Mouse (Mus musculus): ENCODE results near the gene Nmnat3. TPM values are rescaled to one million over a fixed set of nuclear protein-coding genes. Genes with fewer than 3 reads are reported as not detected.

Gene Nmnat3
- polyA plus RNA-seq, 1 experiment from 2014 or later = 10.0 TPM

DNA sequence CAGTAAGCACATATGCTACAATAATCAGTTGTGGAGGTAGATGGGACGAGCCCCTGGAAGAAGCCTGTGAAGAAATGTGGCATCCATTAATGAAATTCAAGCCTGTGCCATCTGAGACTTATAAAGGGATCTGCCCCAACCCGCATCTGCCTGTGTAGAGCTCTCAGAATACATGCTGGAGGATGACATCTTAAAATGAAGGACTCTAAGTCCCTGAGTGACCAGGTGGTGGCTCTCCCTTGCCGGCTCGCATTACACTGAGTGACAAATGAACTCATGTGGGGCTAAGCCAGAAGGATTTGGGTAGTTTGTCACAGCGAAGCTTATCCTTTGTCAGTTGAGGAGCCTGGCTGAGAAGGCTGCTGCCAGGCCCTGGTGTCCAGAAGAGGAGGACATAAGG is 14.5 kb upstream of the Nmnat3 start:
- Histone ChIP-seq H3K9me3 (ENCODE audit: control insufficient read depth, low read length) (no peaks in the 10 kb centered on the region), H3K27me3 (ENCODE audit: control insufficient read depth, insufficient read depth, low read length) (no peaks in the 10 kb centered on the region), H3K4me2 (ENCODE audit: low read length) (no peak overlapping the region), H3K36me3 (ENCODE audit: control insufficient read depth, insufficient read depth, low read length) (no peaks in the 10 kb centered on the region), H3K27ac (replicated peaks in 1 of 2; ENCODE audit: control insufficient read depth in 1 of 2, insufficient read depth in 1 of 2, low read depth in 2 of 2, low read length in 2 of 2) (no peak overlapping the region), H3K4me3 (ENCODE audit: control insufficient read depth in 1 of 2, insufficient read depth in 1 of 2, low read depth in 1 of 2, low read length in 2 of 2) (no peak overlapping the region), H3K4me1 (ENCODE audit: control insufficient read depth in 2 of 2, insufficient read depth in 2 of 2, low read length in 2 of 2) (no peaks in the 10 kb centered on the region), H3K9ac (ENCODE audit: low read length) (no peak overlapping the region)
- 59% methylated on average over 5 of the region's 5 CpGs for WGBS
- no peak for ATAC-seq (ENCODE audit: insufficient number of reproducible peaks, insufficient read depth, low FRiP score, low read depth)

GRCm38 (mm10) chr9:98275080-98275479 is 12.2 kb upstream of the Nmnat3 start:
- Histone ChIP-seq H3K4me1 (ENCODE audit: control insufficient read depth in 2 of 2, insufficient read depth in 2 of 2, low read length in 2 of 2) (no peaks in the 10 kb centered on the region), H3K9ac (ENCODE audit: low read length) (no peak overlapping the region), H3K36me3 (ENCODE audit: control insufficient read depth, insufficient read depth, low read length) (no peaks in the 10 kb centered on the region), H3K4me3 (ENCODE audit: control insufficient read depth in 1 of 2, insufficient read depth in 1 of 2, low read depth in 1 of 2, low read length in 2 of 2) (no peak overlapping the region), H3K4me2 (ENCODE audit: low read length) (no peak overlapping the region), H3K9me3 (ENCODE audit: control insufficient read depth, low read length) (no peaks in the 10 kb centered on the region), H3K27ac (replicated peaks in 1 of 2; ENCODE audit: control insufficient read depth in 1 of 2, insufficient read depth in 1 of 2, low read depth in 2 of 2, low read length in 2 of 2) (no peak overlapping the region), H3K27me3 (ENCODE audit: control insufficient read depth, insufficient read depth, low read length) (no peaks in the 10 kb centered on the region)
- ATAC-seq (ENCODE audit: insufficient number of reproducible peaks, insufficient read depth, low FRiP score, low read depth) = no peak
- 87% methylated on average over 10 of the region's 10 CpGs for WGBS

- Histone ChIP-seq H3K4me2 (ENCODE audit: low read length) (no peak overlapping the region), H3K27ac (replicated peaks in 1 of 2; ENCODE audit: control insufficient read depth in 1 of 2, insufficient read depth in 1 of 2, low read depth in 2 of 2, low read length in 2 of 2) (no peak overlapping the region), H3K36me3 (ENCODE audit: control insufficient read depth, insufficient read depth, low read length) (no peaks in the 10 kb centered on the region), H3K9me3 (ENCODE audit: control insufficient read depth, low read length) (no peaks in the 10 kb centered on the region), H3K27me3 (ENCODE audit: control insufficient read depth, insufficient read depth, low read length) (no peaks in the 10 kb centered on the region), H3K9ac (ENCODE audit: low read length) (no peak overlapping the region), H3K4me1 (ENCODE audit: control insufficient read depth in 2 of 2, insufficient read depth in 2 of 2, low read length in 2 of 2) (no peaks in the 10 kb centered on the region), H3K4me3 (ENCODE audit: control insufficient read depth in 1 of 2, insufficient read depth in 1 of 2, low read depth in 1 of 2, low read length in 2 of 2) (no peak overlapping the region)
- ATAC-seq (ENCODE audit: insufficient number of reproducible peaks, insufficient read depth, low FRiP score, low read depth) = no peak
- 65% methylated on average over 5 of the region's 5 CpGs for WGBS
These were observed 7.1 kb upstream of the Nmnat3 start for GRCm38 (mm10) chr9:98280162-98280561.

GRCm38 (mm10) chr9:98285606-98286301 is 1.5 kb upstream of the Nmnat3 start:
- H3K27me3 ChIP-seq (ENCODE audit: control insufficient read depth, insufficient read depth, low read length) = no peaks in the 10 kb centered on the region
- no peaks in the 10 kb centered on the region for H3K36me3 ChIP-seq (ENCODE audit: control insufficient read depth, insufficient read depth, low read length)
- no peak overlapping the region for H3K27ac ChIP-seq (replicated peaks in 1 of 2; ENCODE audit: control insufficient read depth in 1 of 2, insufficient read depth in 1 of 2, low read depth in 2 of 2, low read length in 2 of 2)
- WGBS = 74% methylated on average over 9 of the region's 9 CpGs
- H3K4me2 ChIP-seq (ENCODE audit: low read length) = no peak overlapping the region
- no peaks in the 10 kb centered on the region for H3K4me1 ChIP-seq (ENCODE audit: control insufficient read depth in 2 of 2, insufficient read depth in 2 of 2, low read length in 2 of 2)
- no peak overlapping the region for H3K4me3 ChIP-seq (ENCODE audit: control insufficient read depth in 1 of 2, insufficient read depth in 1 of 2, low read depth in 1 of 2, low read length in 2 of 2)
- H3K9me3 ChIP-seq (ENCODE audit: control insufficient read depth, low read length) = no peaks in the 10 kb centered on the region
- no peak for ATAC-seq (ENCODE audit: insufficient number of reproducible peaks, insufficient read depth, low FRiP score, low read depth)
- no peak overlapping the region for H3K9ac ChIP-seq (ENCODE audit: low read length)

DNA sequence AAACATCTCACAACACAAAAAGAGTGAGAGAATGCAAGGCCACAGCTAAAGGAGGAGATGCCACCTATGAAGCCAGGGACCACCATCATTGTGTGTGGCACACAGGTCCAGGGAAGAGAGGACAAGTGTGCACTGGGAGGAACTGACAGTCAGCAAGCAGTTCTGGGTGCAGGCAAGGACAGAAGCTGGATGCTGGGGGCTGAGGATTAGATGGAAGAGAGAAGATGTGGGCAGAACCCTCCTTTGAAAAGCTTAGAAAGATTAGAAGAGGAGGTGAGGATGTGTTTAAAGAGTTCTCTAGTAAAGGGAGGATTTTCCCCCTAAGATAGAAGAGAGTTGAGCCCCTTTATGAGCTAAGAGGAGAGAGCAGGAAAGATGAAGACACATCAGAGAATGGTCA is 2.4 kb downstream of the Nmnat3 start:
- no peak overlapping the region for H3K9ac ChIP-seq (ENCODE audit: low read length)
- no peaks in the 10 kb centered on the region for H3K36me3 ChIP-seq (ENCODE audit: control insufficient read depth, insufficient read depth, low read length)
- H3K27ac ChIP-seq (replicated peaks in 1 of 2; ENCODE audit: control insufficient read depth in 1 of 2, insufficient read depth in 1 of 2, low read depth in 2 of 2, low read length in 2 of 2) = no peak overlapping the region
- H3K4me2 ChIP-seq (ENCODE audit: low read length) = no peak overlapping the region
- no peak for ATAC-seq (ENCODE audit: insufficient number of reproducible peaks, insufficient read depth, low FRiP score, low read depth)
- no peaks in the 10 kb centered on the region for H3K27me3 ChIP-seq (ENCODE audit: control insufficient read depth, insufficient read depth, low read length)
- H3K4me3 ChIP-seq (ENCODE audit: control insufficient read depth in 1 of 2, insufficient read depth in 1 of 2, low read depth in 1 of 2, low read length in 2 of 2) = no peak overlapping the region
- H3K9me3 ChIP-seq (ENCODE audit: control insufficient read depth, low read length) = no peaks in the 10 kb centered on the region
- H3K4me1 ChIP-seq (ENCODE audit: control insufficient read depth in 2 of 2, insufficient read depth in 2 of 2, low read length in 2 of 2) = no peaks in the 10 kb centered on the region

DNA sequence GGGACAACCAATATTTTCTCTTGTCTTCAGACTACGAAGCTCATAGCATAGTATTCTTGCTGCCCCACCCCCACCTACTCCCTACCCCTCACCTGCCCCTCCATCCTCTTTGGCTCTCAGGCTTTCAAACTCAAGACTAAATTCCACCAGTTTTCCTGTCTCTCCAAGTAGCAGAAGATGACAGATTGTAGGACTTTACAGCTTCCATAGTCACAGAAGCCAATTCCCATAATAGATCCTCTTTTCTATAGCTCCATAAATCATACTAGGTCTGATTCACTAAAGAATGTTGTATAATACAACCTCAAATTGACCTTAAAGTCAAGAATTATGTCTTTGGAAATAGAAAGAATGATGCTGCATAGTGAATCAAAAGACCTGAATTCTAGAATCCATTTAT is 3.4 kb downstream of the Nmnat3 start:
- WGBS = 83% methylated on average over 1 of the region's 1 CpGs
- H3K4me3 ChIP-seq (ENCODE audit: control insufficient read depth in 1 of 2, insufficient read depth in 1 of 2, low read depth in 1 of 2, low read length in 2 of 2) = no peak overlapping the region
- H3K4me2 ChIP-seq (ENCODE audit: low read length) = no peak overlapping the region
- no peaks in the 10 kb centered on the region for H3K4me1 ChIP-seq (ENCODE audit: control insufficient read depth in 2 of 2, insufficient read depth in 2 of 2, low read length in 2 of 2)
- no peak for ATAC-seq (ENCODE audit: insufficient number of reproducible peaks, insufficient read depth, low FRiP score, low read depth)
- no peak overlapping the region for H3K9ac ChIP-seq (ENCODE audit: low read length)
- H3K27me3 ChIP-seq (ENCODE audit: control insufficient read depth, insufficient read depth, low read length) = no peaks in the 10 kb centered on the region
- H3K27ac ChIP-seq (replicated peaks in 1 of 2; ENCODE audit: control insufficient read depth in 1 of 2, insufficient read depth in 1 of 2, low read depth in 2 of 2, low read length in 2 of 2) = no peak overlapping the region
- no peaks in the 10 kb centered on the region for H3K9me3 ChIP-seq (ENCODE audit: control insufficient read depth, low read length)
- H3K36me3 ChIP-seq (ENCODE audit: control insufficient read depth, insufficient read depth, low read length) = no peaks in the 10 kb centered on the region

GRCm38 (mm10) chr9:98296383-98297201 is 9.4 kb downstream of the Nmnat3 start:
- ATAC-seq (ENCODE audit: insufficient number of reproducible peaks, insufficient read depth, low FRiP score, low read depth) = peak; percentile 82
- Histone ChIP-seq H3K4me1 (ENCODE audit: control insufficient read depth in 2 of 2, insufficient read depth in 2 of 2, low read length in 2 of 2) (peaks cover 4 to 11% of the 10 kb centered on the region in 2 experiments), H3K36me3 (ENCODE audit: control insufficient read depth, insufficient read depth, low read length) (no peaks in the 10 kb centered on the region), H3K9ac (ENCODE audit: low read length) (peak overlapping the region; percentile 75), H3K9me3 (ENCODE audit: control insufficient read depth, low read length) (no peaks in the 10 kb centered on the region), H3K27me3 (ENCODE audit: control insufficient read depth, insufficient read depth, low read length) (no peaks in the 10 kb centered on the region), H3K4me3 (ENCODE audit: control insufficient read depth in 1 of 2, insufficient read depth in 1 of 2, low read depth in 1 of 2, low read length in 2 of 2) (peak overlapping the region; percentile 56 to 64), H3K27ac (replicated peaks in 1 of 2; ENCODE audit: control insufficient read depth in 1 of 2, insufficient read depth in 1 of 2, low read depth in 2 of 2, low read length in 2 of 2) (peak overlapping the region; percentile 60 to 77), H3K4me2 (ENCODE audit: low read length) (peak overlapping the region; percentile 94)
- under 1% methylated on average over 56 of the region's 56 CpGs for WGBS
